Mouse (Mus musculus): ENCODE results near the gene Lrp2.

Gene Lrp2

DNA sequence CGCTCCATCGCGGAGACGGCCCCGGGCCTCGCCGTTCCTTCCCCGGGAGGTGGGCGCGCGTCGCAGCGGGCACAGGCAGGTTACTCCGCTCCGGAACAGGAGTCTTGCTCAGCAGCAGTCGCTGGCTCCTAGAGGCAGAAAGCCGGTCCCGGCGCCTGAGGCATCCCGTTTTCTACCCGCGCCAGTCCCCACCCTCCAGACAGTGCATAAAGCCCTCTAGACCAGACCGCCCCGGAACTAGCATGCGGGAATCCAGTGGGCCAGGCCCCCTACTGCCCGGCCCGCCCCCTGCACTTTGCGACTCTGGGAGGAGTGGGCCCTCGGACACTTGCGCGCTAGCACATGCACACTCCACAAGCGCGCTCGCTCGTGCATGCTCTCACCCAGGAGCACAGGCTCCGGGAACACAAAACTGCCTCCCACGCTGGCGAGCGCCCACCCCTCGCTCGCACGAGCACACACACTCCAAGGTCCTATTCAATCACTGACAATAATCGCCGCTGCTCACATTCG is at the start of gene Lrp2:
Gene Lrp2, minus strand, starts transcription at position 180 of the 513 bp plus-strand sequence.
- no peak for DNase-seq (ENCODE audit: extremely low spot score, low read depth, low spot score)

DNA sequence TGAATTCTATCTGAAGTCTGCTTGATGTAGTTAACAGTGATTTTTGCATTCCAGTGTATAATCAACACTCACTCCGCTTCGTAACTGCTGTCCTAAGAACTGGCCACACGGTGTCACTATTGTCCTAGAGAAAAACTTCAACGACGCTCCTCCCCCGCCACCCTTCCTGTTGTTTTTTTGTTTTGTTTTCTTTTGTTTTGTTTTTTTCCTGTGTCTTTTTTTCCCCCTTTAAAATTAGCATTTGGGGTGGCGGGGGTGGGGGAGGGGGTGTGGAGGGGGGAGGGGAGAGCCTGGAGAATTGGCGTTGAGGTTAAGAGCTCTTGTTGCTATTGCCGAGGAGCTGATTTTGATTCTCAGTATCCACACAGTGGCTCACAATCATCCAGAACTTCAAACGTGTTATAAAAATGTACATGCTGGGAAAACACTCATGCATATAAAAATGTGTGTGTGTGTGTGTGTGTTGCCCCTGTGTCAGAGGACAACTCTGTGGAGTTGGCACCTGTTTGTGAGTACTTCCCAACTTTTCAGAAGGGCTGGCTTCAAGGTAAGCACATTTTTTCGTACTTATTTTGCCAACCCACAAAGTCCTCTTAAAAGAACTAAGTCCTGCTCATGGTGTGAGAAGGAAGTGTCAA is 49.3 kb upstream of the Lrp2 start:
- DNase-seq (ENCODE audit: extremely low spot score, low read depth, low spot score) = peak; percentile 42

DNA sequence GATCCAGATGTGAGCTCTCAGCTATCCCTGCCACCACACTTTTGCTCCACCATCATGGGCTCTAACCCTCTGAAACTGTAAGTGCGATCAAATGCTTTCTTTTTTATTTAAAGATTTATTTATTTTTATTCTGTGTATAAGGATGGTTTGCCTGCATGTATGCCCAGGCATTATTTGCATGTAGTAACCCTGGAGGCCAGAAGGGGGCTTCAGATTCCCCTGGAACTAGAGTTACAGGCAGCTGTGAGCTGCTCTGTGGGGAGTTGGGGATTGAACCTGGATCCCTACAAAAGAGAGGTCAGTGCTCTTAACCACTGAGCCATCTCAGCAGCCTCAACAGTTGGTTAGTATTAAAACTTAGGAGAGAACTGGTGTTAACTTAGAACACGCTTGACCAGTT is 45.6 kb upstream of the Lrp2 start:
- DNase-seq (ENCODE audit: extremely low spot score, low read depth, low spot score) = no peak

DNA sequence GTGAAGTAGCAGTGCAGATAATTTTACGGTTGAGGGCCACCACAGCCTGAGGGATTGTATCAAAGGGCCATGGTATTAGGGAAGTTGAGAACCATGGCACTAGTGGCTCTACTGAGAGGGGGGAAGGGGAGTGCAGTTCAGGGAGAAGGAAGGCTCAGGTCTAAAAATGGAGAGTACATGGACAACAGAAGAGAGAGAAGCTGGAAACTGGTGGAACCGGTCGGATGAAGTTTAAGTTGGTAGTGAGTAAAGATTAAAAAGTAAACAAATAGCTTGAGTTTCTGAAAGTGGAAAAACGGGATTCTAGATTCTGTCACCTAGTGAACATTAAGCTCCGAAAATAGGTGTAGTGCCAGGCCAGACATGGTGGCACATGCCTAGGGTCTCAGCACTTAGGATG is 44.9 kb upstream of the Lrp2 start:
- no peak for DNase-seq (ENCODE audit: extremely low spot score, low read depth, low spot score)

DNA sequence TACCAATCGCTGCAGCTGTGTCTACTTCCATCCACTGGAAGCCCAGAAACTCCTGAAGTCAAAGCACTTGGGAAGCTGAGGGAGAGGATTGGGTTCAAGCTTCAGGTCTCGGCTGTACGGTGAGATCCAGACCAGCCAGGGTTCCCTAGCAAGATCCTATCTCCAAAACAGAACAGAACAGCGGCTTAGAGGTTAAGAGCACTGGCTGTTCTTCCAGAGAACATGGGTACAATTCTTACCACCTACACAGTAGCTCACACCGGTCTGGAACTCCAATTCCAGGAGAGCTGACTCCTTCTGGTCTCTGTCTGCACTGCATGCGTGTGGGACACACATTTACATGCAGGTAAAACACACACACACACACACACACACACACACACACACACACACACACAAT is 44.0 kb upstream of the Lrp2 start:
- DNase-seq (ENCODE audit: extremely low spot score, low read depth, low spot score) = no peak

DNA sequence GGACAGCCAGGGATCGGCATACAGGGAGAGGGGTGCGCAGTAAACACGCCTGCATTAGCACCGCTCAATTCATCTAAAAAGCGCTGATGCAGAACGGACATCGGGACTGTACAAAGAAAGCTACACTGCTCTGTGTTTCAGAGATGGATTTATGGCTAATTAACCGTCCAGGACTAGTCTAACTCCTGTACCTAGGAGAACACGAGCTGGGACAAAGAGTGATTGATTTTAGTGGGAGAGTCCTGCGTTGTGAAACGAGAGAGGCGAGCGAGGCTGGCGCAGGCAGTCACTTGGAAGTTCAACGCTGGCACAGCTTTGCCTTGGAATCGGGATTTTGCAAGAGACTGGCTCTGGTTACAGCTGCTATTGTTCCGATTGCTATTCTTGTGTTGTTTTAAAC is 43.4 kb upstream of the Lrp2 start:
- DNase-seq (ENCODE audit: extremely low spot score, low read depth, low spot score) = no peak

DNA sequence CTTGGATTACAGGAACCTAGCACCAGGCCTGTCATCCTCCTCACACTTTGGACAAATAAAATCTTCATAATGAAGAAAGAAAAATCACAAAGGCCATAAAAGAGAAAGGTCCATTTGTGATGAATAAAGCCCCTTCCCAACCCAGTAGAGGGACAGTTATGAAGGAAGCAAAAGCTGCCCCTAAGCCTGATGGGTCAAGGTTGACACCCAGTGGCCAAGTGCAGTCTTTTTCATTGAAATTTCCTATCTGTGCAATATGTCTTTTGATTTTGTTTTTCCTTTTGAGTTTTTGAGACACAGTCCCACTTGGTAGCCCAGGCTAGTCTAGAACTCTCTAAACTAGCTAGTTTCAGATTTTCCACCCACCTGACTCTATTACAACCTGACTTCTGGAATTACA is 33.4 kb upstream of the Lrp2 start:
- DNase-seq (ENCODE audit: extremely low spot score, low read depth, low spot score) = no peak

DNA sequence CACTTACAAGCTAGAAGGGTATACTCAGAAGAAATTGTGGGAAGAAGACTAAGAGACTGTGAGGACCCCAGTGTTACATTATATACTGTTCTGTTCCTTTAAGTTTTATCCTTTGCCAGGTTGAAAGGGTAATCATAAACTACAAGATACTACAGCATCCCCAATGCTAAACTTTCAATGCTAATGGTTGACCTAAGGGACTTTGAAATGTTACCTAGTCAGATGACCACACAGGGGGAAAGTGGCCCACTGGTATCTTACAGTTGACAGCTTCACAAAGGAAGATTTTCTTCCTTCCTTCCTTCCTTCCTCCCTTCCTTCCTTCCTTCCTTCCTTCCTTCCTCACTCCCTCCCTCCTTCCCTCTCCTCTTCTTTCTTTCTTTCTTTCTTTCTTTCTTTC is 32.5 kb upstream of the Lrp2 start:
- DNase-seq (ENCODE audit: extremely low spot score, low read depth, low spot score) = no peak

DNA sequence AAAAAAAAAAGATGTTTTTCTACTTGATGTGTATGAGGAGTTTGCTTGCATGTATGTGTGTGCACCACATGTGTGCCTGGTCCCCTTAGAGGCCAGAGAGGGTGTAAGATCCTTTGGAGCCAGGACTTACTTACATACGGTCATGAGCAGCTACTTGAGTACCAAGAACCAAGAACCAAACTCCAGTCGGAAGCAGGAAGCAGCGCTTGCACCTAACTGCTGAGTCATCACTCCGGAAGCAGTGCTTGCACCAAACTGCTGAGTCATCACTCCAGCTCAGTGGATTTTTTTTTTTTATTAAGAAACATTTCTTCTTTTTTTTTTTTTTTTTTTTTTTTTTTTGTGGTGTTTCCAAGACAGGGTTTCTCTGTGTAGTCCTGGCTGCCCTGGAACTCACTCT is 27.4 kb upstream of the Lrp2 start:
- no peak for DNase-seq (ENCODE audit: extremely low spot score, low read depth, low spot score)

DNA sequence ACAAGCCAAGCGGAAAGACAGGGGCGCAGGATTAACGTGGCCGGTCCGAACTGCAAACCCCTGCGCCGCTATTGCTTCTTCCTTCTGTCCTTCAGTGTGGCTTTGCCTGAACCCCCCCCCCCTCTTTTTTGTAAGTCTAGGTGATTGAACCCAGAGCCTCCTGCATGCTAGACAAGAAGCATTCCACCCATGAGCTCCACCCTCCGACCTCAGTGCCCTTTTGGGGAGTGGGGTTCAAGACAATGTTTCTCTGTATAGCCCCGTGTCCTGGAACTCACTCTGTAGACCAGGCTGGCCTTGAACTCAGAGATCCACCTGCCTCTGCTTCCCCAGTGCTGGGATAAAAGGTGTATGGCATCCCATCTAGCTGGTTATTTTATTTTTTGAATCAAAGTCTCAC is 26.9 kb upstream of the Lrp2 start:
- no peak for DNase-seq (ENCODE audit: extremely low spot score, low read depth, low spot score)

DNA sequence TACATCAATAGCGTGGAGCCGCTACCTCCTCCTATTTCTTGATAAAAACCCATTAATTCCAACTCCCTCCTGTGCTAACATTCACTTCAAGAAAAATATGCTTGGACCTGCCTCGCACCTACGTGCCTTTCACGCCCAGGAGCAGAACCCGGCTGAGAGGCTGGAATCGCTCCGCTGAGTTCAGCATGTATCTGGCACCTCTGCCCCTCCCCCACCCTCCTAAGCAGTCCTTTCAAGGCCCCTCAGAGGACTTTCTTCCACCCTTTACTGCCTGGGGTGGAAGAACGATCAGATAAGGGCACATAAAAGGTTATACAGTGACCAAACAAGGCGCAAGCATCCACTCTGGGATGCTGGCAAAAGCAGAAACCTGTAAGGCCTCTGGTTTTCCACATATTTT is 26.4 kb upstream of the Lrp2 start:
- DNase-seq (ENCODE audit: extremely low spot score, low read depth, low spot score) = no peak

DNA sequence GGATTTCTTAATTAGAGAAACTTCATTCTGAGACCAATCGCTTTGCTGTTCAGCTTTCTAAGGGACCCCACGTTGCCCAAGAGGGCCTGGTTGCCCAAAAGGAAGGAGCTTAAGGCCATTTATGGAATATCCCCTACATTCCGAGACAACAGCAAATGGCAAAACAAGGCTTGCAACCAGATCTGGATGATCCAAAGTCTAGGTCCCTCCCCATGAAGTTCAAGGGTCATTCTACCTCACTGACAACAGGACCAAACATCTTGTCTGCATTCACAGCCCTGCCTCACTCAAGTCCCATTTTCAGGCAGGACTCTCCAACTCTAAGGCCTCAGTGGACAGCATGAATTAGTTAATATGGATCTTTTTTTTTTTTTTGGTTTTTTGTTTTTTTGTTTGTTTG is 20.8 kb upstream of the Lrp2 start:
- DNase-seq (ENCODE audit: extremely low spot score, low read depth, low spot score) = no peak

DNA sequence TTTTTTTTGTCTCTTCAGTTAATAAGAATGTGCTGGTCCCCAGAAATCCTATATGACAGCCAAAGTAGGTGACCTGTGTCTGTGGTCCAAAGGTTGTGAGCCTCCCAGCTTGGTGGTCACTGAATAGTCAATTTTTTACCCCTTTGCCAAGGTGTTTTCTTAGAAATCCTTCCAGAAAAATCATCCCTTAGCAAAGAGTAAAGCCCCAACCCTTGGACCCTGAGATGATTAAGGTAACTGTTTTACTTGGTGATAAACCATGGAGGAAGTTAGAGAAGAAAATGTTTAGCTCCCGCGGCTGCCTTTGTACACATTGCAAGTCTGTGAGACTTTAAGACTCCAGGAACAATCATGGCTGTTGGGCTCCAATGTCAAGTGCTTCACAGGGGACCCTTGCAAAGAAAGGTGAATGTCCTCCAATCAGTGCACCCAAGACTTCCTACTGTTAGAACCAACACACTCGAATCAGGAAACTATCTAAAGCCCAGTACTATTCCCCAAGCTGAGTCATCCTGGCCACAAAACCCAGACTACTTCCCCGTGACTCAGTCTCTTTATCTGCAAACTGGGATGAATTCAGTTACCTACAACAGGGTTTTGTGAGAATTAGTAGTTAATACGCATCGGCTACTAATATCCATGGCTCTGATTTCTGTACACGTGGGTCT is 18.0 kb upstream of the Lrp2 start:
- no peak for DNase-seq (ENCODE audit: extremely low spot score, low read depth, low spot score)

DNA sequence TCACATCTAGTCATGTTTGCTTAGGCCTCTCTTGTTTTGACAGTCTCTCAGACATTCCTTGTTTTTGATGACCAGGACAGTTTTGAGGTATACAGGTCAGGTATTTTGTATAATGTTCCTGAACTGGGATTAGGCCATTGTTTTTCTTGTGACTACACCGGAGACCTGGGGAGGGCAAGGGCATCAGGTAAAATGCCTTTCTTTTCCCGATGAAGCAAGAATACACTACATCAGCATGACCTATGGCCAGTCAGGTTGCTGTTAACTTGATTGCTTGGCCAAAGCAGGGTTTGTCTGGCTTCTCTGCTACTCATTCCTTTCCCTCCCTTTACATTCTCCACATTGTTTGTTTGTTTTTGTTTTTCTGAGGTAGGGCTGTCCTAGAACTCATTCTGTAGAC is 7.3 kb upstream of the Lrp2 start:
- no peak for DNase-seq (ENCODE audit: extremely low spot score, low read depth, low spot score)

DNA sequence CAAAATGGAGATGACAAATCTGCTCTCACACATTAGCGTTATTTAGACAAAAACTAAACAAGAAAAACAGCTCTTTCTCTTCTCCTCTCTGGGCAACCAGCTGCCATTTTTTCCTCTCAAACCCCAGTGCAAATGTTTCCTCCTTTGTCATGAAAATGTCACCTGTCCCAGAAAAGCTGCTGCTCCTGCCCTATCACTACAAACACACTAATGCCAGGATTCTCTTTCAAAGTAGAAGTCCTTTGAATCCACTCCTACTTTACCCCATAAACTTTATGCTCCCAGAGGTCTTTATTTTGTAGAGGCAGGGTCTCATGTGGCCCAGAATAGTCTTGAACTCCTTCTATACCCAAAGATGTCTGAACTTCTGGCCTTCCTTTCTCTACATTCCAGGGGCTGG is 6.7 kb upstream of the Lrp2 start:
- DNase-seq (ENCODE audit: extremely low spot score, low read depth, low spot score) = no peak

DNA sequence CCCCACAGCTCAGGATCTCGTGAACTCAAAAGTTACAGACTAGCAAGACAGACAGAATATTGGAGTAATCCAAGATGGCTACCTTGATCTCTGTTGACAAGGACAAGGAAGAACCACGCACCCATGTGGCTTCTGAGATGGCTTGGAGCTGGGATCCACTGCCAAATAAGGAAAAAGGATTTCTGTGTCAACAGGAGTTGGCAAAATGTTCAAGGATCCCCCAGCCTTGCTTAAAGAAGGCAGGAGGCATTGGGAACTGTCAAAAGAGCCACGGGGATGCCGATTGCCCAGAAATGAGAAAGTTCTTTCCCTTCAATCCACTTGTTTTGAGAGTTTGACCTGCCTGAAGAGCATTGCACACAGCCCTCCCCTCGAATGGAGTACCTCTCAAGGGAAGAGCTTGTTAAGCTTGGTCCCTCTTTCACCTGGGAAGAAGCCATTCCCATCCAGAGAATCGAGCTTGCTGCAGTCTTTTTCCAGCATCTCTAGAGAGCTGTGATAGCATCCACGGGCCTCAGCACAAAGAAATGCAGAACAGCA is 6.2 kb upstream of the Lrp2 start:
- no peak for DNase-seq (ENCODE audit: extremely low spot score, low read depth, low spot score)

DNA sequence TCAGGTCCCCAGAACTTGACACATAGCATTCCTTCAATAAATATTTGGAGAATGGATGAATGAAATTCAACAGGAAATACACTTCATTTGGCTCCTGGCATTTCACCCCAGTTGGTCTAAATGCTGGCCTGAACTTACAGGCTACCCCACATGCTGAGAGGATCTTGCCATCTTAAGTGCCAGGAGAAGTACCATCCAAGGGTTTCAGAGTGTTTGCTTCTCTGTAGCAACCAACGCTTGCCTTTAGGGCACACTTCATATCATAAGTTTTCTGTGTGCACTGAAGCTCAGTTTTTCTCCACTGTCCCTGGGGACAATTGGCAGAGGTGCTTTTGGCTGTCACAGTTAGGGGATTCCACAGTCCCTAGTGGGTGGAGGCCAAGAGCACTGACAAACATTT is 4.7 kb upstream of the Lrp2 start:
- no peak for DNase-seq (ENCODE audit: extremely low spot score, low read depth, low spot score)

DNA sequence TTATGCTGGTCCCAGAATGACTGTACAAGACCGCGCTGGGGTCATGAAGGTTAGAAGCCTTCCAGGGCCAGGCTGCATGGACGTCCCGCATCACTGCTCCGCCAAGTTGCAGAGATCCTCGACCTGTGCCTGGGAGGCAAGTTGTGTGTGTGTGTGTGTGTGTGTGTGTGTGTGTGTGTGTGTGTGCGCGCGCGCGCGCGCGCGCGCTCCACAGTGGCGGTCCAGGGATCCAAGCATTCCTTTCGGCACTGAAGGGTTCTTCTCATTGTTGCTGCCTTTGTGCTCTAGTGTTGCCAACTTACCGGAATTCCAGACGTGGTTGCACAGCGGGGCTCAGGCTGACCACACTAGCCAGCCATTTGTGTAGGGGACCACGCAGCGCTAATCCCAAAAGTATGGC is 2.0 kb upstream of the Lrp2 start:
- no peak for DNase-seq (ENCODE audit: extremely low spot score, low read depth, low spot score)

DNA sequence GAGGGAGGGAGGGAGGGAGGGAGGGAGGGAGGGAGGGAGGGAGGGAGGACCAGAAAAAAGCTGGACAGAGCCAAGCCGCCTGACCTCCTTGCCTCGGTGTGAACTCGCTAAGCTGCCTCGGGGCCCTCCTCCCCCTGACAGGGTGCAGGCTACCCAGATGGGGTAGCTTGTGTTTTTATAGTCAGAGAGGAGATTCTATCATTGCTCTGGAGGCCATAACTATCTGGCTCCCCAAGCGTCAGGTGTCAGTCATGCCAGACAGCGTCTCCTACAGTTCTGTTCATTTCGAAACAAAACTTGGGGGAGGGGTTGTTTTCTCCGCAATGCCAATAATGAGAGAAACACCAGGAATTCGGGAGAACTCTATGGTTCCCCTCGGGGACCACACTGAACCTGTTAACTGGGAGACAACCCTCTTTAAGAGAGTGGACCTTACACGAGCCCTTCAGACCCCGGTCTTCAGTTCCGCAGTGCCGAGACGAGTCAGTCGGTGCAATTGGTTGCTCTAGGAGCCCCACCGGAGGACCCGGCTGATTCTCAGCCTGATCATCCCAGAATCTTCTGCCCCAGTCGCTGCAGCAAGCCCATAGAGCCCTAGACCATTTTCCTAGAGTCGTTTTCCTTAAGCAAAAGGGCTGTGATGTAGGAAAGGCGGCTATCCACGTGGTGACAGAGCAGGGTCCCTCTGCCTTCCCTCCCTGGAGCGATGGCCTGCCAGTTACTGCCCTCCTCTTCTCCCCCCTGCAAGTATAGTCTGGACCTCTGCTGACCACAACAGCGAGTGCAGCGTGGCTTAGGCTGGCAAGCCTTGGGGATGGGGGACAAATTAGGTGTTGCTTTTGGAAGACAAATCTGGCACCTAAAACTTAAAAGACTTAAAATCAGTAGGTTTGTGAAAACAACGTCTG is 1.2 kb upstream of the Lrp2 start:
- DNase-seq (ENCODE audit: extremely low spot score, low read depth, low spot score) = no peak

DNA sequence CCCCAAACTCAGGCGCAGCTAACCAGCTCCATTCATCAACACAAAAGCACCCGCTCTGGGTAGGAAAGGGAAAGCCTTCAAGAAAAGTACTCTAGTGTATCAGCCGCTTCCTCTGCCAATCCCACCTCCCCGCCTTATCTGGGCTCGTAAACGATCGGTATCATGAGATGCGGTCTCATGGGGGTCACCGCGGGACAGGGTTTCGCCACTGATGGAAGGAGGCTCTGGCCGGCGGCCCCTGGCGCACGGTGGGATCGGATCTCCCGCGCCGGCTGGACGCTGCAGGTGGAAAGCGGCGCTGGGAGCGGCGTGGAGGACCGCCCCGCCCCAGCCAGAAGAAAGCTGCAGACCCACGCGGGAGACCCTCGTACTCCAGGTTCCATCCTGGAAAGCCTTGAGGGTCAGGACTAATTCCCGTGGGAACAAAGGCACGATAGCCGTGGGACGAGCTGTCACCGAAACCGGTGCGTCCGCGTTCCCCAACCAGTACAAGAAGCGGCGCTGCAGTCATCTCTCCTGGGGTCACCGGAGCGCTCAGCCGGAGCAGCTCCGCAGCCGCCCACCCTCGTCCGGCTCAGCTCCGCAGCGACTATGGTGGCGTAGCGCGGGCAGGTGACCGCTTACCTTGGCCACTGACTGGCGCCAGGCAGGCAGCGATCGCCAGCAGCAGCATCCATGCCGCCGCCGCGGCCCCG is 527 bp downstream of the Lrp2 start:
- no peak for DNase-seq (ENCODE audit: extremely low spot score, low read depth, low spot score)

Data from hindlimb bud, embryonic 11.5 days (tissue).